Mouse (Mus musculus) hindbrain, embryonic 11.5 days (tissue): Measurements from ENCODE around the gene D630023F18Rik. TPM values are rescaled to one million over a fixed set of nuclear protein-coding genes. Genes with fewer than 3 reads are reported as not detected.

Experiments used
- ATAC-seq: fragments of 200-750 bp; cut with Nextera tagmentation; 2 replicates; pipeline ENCODE4 v1.8.0; 2017; ENCODE audit warnings: mild to moderate bottlenecking, moderate TSS enrichment, moderate library complexity; ENCODE audit not compliant: low FRiP score
- DNase-seq: peaks from one replicate; pipeline ENCODE4 v3.0.0-alpha.2; 2015; ENCODE audit warnings: low spot score
- H3K27ac ChIP-seq: fragments of 300-500 bp; sonication (generic); 2 replicates; pipeline ENCODE4 v1.5.1; 2014; ENCODE audit warnings: mild to moderate bottlenecking, low read depth, low read length
- H3K27me3 ChIP-seq: fragments of 300-500 bp; sonication (generic); 2 replicates; pipeline ENCODE4 v1.6.1; 2014; ENCODE audit warnings: mild to moderate bottlenecking, low read length, moderate library complexity, mixed read lengths; ENCODE audit not compliant: control insufficient read depth, insufficient read depth
- H3K36me3 ChIP-seq: fragments of 300-500 bp; sonication (generic); 2 replicates; pipeline ENCODE4 v1.6.1; 2014; ENCODE audit warnings: mild to moderate bottlenecking, low read length, moderate library complexity, mixed read lengths; ENCODE audit not compliant: control insufficient read depth, insufficient read depth
- H3K4me1 ChIP-seq: fragments of 300-500 bp; sonication (generic); replicated peaks from 2 replicates; pipeline ENCODE4 v1.6.1; 2014; ENCODE audit warnings: low read length, mixed read lengths; ENCODE audit not compliant: control insufficient read depth, insufficient read depth
- H3K4me2 ChIP-seq: fragments of 300-500 bp; sonication (generic); replicated peaks from 2 replicates; pipeline ENCODE4 v1.6.1; 2014; ENCODE audit warnings: mild to moderate bottlenecking, low read depth, low read length
- H3K4me3 ChIP-seq: fragments of 300-500 bp; sonication (generic); 2 replicates; pipeline ENCODE4 v1.5.1; 2014; ENCODE audit warnings: low read depth, low read length
- H3K9ac ChIP-seq: fragments of 300-500 bp; sonication (generic); 2 replicates; pipeline ENCODE4 v1.6.1; 2014; ENCODE audit warnings: low read depth, low read length
- H3K9me3 ChIP-seq: fragments of 300-500 bp; sonication (generic); 2 replicates; pipeline ENCODE4 v1.6.1; 2016; ENCODE audit warnings: low read length; ENCODE audit not compliant: control insufficient read depth
- WGBS: fragments of 180-500 bp; shearing (Covaris S2); extraction: QIAGEN DNeasy Blood & Tissue Kit; methylation state at CpG from one replicate; pipeline ENCODE4 v1.1.7; 2014; 5-methylcytosine and 5-hydroxymethylcytosine counted together
- polyA plus RNA-seq: library from polyadenylated mRNA; unstranded; fragments of >200 nt; fragmentation: Nextera tagmentation; extraction: Ambion mirVana; gene quantifications from 2 replicates; pipeline ENCODE4 v1.2.1, GENCODE M21; 2014

The D630023F18Rik gene
- polyA plus RNA-seq, 1 experiment from 2014 or later: not detected

- H3K4me1 ChIP-seq: no peaks in the 10 kb centered on the region
- no peaks in the 10 kb centered on the region for H3K27me3 ChIP-seq
- no peak overlapping the region for H3K4me3 ChIP-seq
- WGBS: 79% methylated on average over 3 of the region's 3 CpGs
- H3K9me3 ChIP-seq: no peaks in the 10 kb centered on the region
- DNase-seq: no peak
- no peak overlapping the region for H3K27ac ChIP-seq
- no peaks in the 10 kb centered on the region for H3K36me3 ChIP-seq
- H3K4me2 ChIP-seq: no peak overlapping the region
- no peak overlapping the region for H3K9ac ChIP-seq
- no peak for ATAC-seq
Measured at GRCm38 (mm10) chr1:65096953-65097352, 26.1 kb downstream of the D630023F18Rik start.

GRCm38 (mm10) chr1:65091566-65091965 lies 31.4 kb downstream of the D630023F18Rik start:
- H3K4me1 ChIP-seq: no peaks in the 10 kb centered on the region
- H3K9ac ChIP-seq: no peak overlapping the region
- no peak overlapping the region for H3K27ac ChIP-seq
- 90% methylated on average over 3 of the region's 3 CpGs for WGBS
- H3K27me3 ChIP-seq: no peaks in the 10 kb centered on the region
- ATAC-seq: no peak
- no peak overlapping the region for H3K4me3 ChIP-seq
- H3K36me3 ChIP-seq: no peaks in the 10 kb centered on the region
- no peaks in the 10 kb centered on the region for H3K9me3 ChIP-seq
- no peak for DNase-seq
- H3K4me2 ChIP-seq: no peak overlapping the region

- Histone ChIP-seq H3K9me3 (no peaks in the 10 kb centered on the region), H3K27ac (no peak overlapping the region), H3K4me1 (no peaks in the 10 kb centered on the region), H3K4me3 (no peak overlapping the region), H3K9ac (no peak overlapping the region), H3K27me3 (no peaks in the 10 kb centered on the region), H3K36me3 (no peaks in the 10 kb centered on the region), H3K4me2 (no peak overlapping the region)
- no peak for DNase-seq
- no peak for ATAC-seq
- WGBS: 74% methylated on average over 2 of the region's 2 CpGs
Measured at GRCm38 (mm10) chr1:65090370-65090769, 32.6 kb downstream of the D630023F18Rik start.

GRCm38 (mm10) chr1:65088567-65089356 lies 34.3 kb downstream of the D630023F18Rik start:
- Histone ChIP-seq H3K27ac (no peak overlapping the region), H3K9me3 (no peaks in the 10 kb centered on the region), H3K4me3 (no peak overlapping the region), H3K36me3 (no peaks in the 10 kb centered on the region), H3K9ac (no peak overlapping the region), H3K4me2 (no peak overlapping the region), H3K4me1 (no peaks in the 10 kb centered on the region), H3K27me3 (no peaks in the 10 kb centered on the region)
- ATAC-seq: no peak
- 84% methylated on average over 6 of the region's 6 CpGs for WGBS
- no peak for DNase-seq

- 38% methylated on average over 7 of the region's 7 CpGs for WGBS
- Histone ChIP-seq H3K4me2 (no peak within 1 kb of the TSS), H3K4me1 (no peaks in the 10 kb centered on the region), H3K4me3 (no peak within 1 kb of the TSS), H3K9me3 (no peaks in the 10 kb centered on the region), H3K36me3 (no peaks in the 10 kb centered on the region), H3K9ac (no peak within 1 kb of the TSS), H3K27ac (no peak within 1 kb of the TSS), H3K27me3 (no peaks in the 10 kb centered on the region)
- DNase-seq (no peak), ATAC-seq (no peak)
Measured at GRCm38 (mm10) chr1:65082188-65082587, 40.8 kb downstream of the D630023F18Rik start, which contains the start of gene Crygb. Gene Crygb (minus strand): TSS chr1:65082288.

- Histone ChIP-seq H3K4me2 (no peak overlapping the region), H3K4me1 (no peaks in the 10 kb centered on the region), H3K9ac (no peak overlapping the region), H3K9me3 (no peaks in the 10 kb centered on the region), H3K27ac (no peak overlapping the region), H3K27me3 (no peaks in the 10 kb centered on the region), H3K4me3 (no peak overlapping the region), H3K36me3 (no peaks in the 10 kb centered on the region)
- ATAC-seq (no peak), DNase-seq (no peak)
- WGBS: 28% methylated on average over 5 of the region's 5 CpGs
Measured at GRCm38 (mm10) chr1:65075607-65076006, 47.4 kb downstream of the D630023F18Rik start.

- no peak for DNase-seq
- 71% methylated on average over 6 of the region's 6 CpGs for WGBS
- Histone ChIP-seq H3K9me3 (no peaks in the 10 kb centered on the region), H3K36me3 (no peaks in the 10 kb centered on the region), H3K4me2 (no peak within 1 kb of the TSS), H3K9ac (no peak within 1 kb of the TSS), H3K27me3 (no peaks in the 10 kb centered on the region), H3K4me3 (no peak within 1 kb of the TSS), H3K27ac (no peak within 1 kb of the TSS), H3K4me1 (no peaks in the 10 kb centered on the region)
- ATAC-seq: no peak
Measured at GRCm38 (mm10) chr1:65073589-65073988, 49.4 kb downstream of the D630023F18Rik start, which contains the start of gene Crygc. Gene Crygc (minus strand): TSS chr1:65073689.

GRCm38 (mm10) chr1:65067842-65068241 lies 55.2 kb downstream of the D630023F18Rik start:
- no peaks in the 10 kb centered on the region for H3K4me1 ChIP-seq
- no peak overlapping the region for H3K9ac ChIP-seq
- H3K27ac ChIP-seq: no peak overlapping the region
- ATAC-seq: no peak
- no peaks in the 10 kb centered on the region for H3K9me3 ChIP-seq
- no peak overlapping the region for H3K4me2 ChIP-seq
- no peak overlapping the region for H3K4me3 ChIP-seq
- H3K36me3 ChIP-seq: no peaks in the 10 kb centered on the region
- DNase-seq: no peak
- no peaks in the 10 kb centered on the region for H3K27me3 ChIP-seq

- 82% methylated on average over 15 of the region's 15 CpGs for WGBS
- H3K9me3 ChIP-seq: no peaks in the 10 kb centered on the region
- H3K36me3 ChIP-seq: no peaks in the 10 kb centered on the region
- no peak overlapping the region for H3K27ac ChIP-seq
- no peaks in the 10 kb centered on the region for H3K4me1 ChIP-seq
- no peak for ATAC-seq
- no peak overlapping the region for H3K4me2 ChIP-seq
- H3K27me3 ChIP-seq: no peaks in the 10 kb centered on the region
- no peak overlapping the region for H3K9ac ChIP-seq
- DNase-seq: no peak
- no peak overlapping the region for H3K4me3 ChIP-seq
Measured at GRCm38 (mm10) chr1:65064201-65064600, 58.8 kb downstream of the D630023F18Rik start.
